Mouse (Mus musculus): ENCODE measurements at regions not wholly inside any gene's neighbourhood (a gene's known extent, or its start where the extent isn't known, plus 50 kb on each side); places are given as distances from the start of the nearest gene placed in this dataset.
A peak's percentile ranks its signal among the peaks of the same experiment; 100 is the strongest.

DNA sequence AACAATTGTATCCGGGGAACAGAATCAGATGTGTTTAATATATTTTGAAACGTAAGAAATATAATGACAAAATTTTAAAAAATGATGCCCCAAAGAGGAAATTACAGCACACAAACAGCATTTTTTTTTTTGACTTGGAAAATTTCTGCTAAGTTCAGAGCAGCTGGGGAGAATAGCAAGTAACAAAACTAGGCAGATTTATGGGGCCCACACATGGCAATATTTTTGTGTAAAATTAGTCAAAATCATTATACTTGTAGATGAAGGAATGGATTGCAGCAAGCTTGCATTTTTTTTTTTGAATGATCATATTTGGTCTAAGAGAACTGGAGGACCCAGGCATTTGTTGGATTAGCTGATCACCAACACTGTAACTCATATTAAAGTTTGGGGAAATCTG, 189.4 kb downstream of the Map2k6 start:
- WGBS: 88% methylated on average over 2 of the region's 2 CpGs
- Histone ChIP-seq H3K36me3 (ENCODE audit: control insufficient read depth, insufficient read depth, low read length) (no peaks in the 10 kb centered on the region), H3K4me1 (ENCODE audit: control insufficient read depth, insufficient read depth, low read length) (no peaks in the 10 kb centered on the region), H3K4me2 (replicated peaks; ENCODE audit: low read depth, low read length) (no peak overlapping the region), H3K4me3 (ENCODE audit: low read length) (no peak overlapping the region), H3K27ac (ENCODE audit: low read depth, low read length) (no peak overlapping the region), H3K9ac (ENCODE audit: low read depth, low read length) (no peak overlapping the region), H3K9me3 (ENCODE audit: control insufficient read depth, low read length) (no peaks in the 10 kb centered on the region), H3K27me3 (ENCODE audit: control insufficient read depth, insufficient read depth, low read length) (no peaks in the 10 kb centered on the region)
- ATAC-seq (ENCODE audit: low FRiP score, low TSS enrichment): no peak

DNA sequence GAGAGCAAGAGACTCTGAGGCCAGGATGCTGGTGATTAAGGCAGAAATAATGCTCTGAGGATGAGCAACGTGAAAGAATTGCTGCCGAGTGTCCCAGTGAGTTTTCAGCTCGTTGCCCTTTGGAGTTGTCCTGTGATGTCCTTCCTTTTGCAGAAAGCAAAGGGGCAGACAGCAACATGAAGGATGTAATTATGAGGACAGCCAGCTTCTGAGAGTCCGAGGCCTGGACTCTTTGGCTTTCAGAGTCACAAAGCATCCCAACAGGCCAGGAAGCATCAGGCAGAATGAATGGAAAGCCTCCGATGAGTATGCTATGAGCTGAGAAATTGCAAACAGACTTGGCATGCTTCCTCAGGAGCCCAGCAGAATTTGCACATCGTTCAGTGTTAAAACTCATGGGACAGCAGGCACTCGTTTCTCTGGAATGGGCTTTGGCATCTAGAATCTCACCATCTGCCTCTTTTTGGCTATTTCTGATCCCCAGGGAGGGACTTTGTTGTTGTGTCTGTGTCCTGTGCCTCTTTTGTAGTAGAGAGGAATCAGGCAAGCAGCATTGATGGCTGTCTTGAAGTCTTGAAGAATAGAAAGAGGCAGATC, 196.4 kb downstream of the Map2k6 start:
- Histone ChIP-seq H3K9ac (ENCODE audit: low read depth, low read length) (no peak overlapping the region), H3K27me3 (ENCODE audit: control insufficient read depth, insufficient read depth, low read length) (no peaks in the 10 kb centered on the region), H3K4me2 (replicated peaks; ENCODE audit: low read depth, low read length) (no peak overlapping the region), H3K4me3 (ENCODE audit: low read length) (no peak overlapping the region), H3K27ac (ENCODE audit: low read depth, low read length) (no peak overlapping the region), H3K36me3 (ENCODE audit: control insufficient read depth, insufficient read depth, low read length) (no peaks in the 10 kb centered on the region), H3K4me1 (ENCODE audit: control insufficient read depth, insufficient read depth, low read length) (no peaks in the 10 kb centered on the region), H3K9me3 (ENCODE audit: control insufficient read depth, low read length) (no peaks in the 10 kb centered on the region)
- WGBS: 79% methylated on average over 7 of the region's 7 CpGs
- no peak for ATAC-seq (ENCODE audit: low FRiP score, low TSS enrichment)

DNA sequence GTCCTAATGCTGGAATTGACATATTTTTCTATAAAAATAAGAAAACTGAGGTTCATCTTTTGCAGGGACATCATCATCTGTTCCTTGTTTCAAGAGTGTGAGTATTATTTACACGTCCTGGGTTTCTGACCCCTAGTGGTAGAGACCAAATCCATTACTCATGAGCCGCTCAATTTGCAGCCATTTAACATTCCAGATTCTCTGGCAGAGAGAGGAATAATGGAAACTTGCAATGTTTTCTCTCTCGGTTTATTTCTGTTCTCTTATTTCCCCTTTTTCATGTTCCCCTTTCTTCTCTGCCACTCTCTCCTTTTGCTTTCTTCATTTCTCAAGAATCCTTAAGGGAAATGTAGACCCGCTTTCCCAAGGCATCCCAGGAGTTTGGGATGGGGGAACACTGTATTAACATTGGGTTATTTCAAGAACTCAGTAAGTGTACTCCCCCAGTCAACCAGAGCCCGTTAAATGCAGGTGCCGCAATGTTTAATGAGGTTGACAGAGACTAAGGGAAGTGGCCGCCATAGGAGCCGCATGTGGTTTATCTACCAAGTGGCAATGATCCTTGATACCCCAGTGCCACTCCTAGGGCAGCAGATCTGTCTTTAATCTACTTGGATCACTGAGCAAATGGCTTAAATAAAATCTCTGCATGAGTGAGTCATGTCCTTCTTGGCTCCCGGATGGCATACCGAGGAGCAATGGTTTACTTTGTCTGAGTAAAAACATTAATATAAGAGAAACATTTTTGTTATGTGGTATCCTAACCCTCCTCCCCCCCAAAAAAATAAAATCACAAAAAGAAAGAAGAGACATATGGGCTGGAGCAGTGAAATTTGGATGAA, 206.3 kb downstream of the Map2k6 start:
- Histone ChIP-seq H3K4me2 (replicated peaks; ENCODE audit: low read depth, low read length) (no peak overlapping the region), H3K4me1 (ENCODE audit: control insufficient read depth, insufficient read depth, low read length) (no peaks in the 10 kb centered on the region), H3K27ac (ENCODE audit: low read depth, low read length) (no peak overlapping the region), H3K9ac (ENCODE audit: low read depth, low read length) (no peak overlapping the region), H3K4me3 (ENCODE audit: low read length) (no peak overlapping the region), H3K27me3 (ENCODE audit: control insufficient read depth, insufficient read depth, low read length) (no peaks in the 10 kb centered on the region), H3K36me3 (ENCODE audit: control insufficient read depth, insufficient read depth, low read length) (no peaks in the 10 kb centered on the region), H3K9me3 (ENCODE audit: control insufficient read depth, low read length) (no peaks in the 10 kb centered on the region)
- no peak for ATAC-seq (ENCODE audit: low FRiP score, low TSS enrichment)
- WGBS: 54% methylated on average over 10 of the region's 10 CpGs

DNA sequence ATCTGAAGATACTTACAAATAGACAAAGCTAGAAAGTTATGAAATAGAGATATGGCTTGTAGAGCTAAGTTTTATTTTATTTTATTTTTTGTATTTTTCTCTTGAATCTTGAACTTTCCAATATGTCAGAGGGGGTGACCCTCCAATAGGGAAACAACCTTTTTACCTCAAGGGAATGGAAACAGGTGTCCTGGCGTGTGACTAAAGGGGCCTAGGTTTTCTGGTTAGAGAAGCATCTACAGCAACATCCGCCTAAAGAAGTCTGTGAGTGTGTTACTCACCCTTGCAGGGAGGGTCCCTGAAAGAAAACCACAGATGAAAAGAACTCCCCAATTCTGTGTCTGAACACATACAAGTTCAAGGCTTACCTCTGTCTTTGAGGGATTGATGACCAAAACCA, 210.4 kb downstream of the Map2k6 start:
- no peaks in the 10 kb centered on the region for H3K36me3 ChIP-seq (ENCODE audit: control insufficient read depth, insufficient read depth, low read length)
- H3K4me1 ChIP-seq (ENCODE audit: control insufficient read depth, insufficient read depth, low read length): no peaks in the 10 kb centered on the region
- ATAC-seq (ENCODE audit: low FRiP score, low TSS enrichment): no peak
- no peak overlapping the region for H3K27ac ChIP-seq (ENCODE audit: low read depth, low read length)
- H3K9me3 ChIP-seq (ENCODE audit: control insufficient read depth, low read length): no peaks in the 10 kb centered on the region
- no peak overlapping the region for H3K4me3 ChIP-seq (ENCODE audit: low read length)
- H3K4me2 ChIP-seq (replicated peaks; ENCODE audit: low read depth, low read length): no peak overlapping the region
- no peaks in the 10 kb centered on the region for H3K27me3 ChIP-seq (ENCODE audit: control insufficient read depth, insufficient read depth, low read length)
- H3K9ac ChIP-seq (ENCODE audit: low read depth, low read length): no peak overlapping the region
- WGBS: 96% methylated on average over 2 of the region's 2 CpGs

DNA sequence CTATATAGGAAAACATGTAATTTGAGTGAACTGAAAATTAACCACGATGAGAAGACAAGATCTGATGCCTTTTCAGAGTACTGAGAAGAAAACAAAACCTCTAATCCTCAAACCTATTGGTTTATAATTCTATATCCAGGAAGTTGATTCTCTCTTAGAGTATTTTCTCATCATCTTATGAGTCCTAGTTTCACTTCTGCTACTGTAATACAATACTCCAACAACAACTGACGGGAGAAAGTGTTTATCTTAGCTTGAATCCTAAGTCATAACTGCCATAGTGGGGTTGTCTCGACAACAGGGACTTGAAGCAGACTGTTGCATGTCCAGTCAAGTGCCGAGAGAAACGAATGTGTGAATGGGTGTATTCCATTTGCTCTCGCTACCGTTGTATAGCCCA, 211.9 kb downstream of the Map2k6 start:
- no peak overlapping the region for H3K27ac ChIP-seq (ENCODE audit: low read depth, low read length)
- no peaks in the 10 kb centered on the region for H3K36me3 ChIP-seq (ENCODE audit: control insufficient read depth, insufficient read depth, low read length)
- H3K9me3 ChIP-seq (ENCODE audit: control insufficient read depth, low read length): no peaks in the 10 kb centered on the region
- H3K4me2 ChIP-seq (replicated peaks; ENCODE audit: low read depth, low read length): no peak overlapping the region
- no peak for ATAC-seq (ENCODE audit: low FRiP score, low TSS enrichment)
- no peaks in the 10 kb centered on the region for H3K4me1 ChIP-seq (ENCODE audit: control insufficient read depth, insufficient read depth, low read length)
- 71% methylated on average over 7 of the region's 7 CpGs for WGBS
- no peak overlapping the region for H3K9ac ChIP-seq (ENCODE audit: low read depth, low read length)
- no peak overlapping the region for H3K4me3 ChIP-seq (ENCODE audit: low read length)
- H3K27me3 ChIP-seq (ENCODE audit: control insufficient read depth, insufficient read depth, low read length): no peaks in the 10 kb centered on the region

DNA sequence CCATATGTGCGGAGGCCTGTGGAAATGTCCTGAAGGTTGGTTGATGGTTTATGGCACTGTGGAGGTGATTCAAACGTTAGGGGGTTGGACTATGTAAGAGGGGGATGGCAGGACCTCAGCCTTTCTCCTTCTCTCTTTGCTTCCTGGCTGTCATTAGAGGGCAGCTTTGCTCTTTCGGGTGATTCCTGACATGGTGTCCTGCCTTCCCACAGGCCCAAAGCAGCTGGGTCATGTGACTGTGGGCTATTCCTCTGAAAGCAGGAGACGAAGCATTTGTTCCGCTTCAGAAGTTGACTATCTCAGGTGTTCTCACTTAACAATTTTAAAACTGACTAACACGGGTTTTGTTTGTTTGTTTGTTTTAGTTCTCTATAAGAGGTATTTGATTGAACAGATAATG, 233.1 kb downstream of the Map2k6 start:
- Histone ChIP-seq H3K9me3 (ENCODE audit: control insufficient read depth, low read length) (no peaks in the 10 kb centered on the region), H3K36me3 (ENCODE audit: control insufficient read depth, insufficient read depth, low read length) (no peaks in the 10 kb centered on the region), H3K27me3 (ENCODE audit: control insufficient read depth, insufficient read depth, low read length) (no peaks in the 10 kb centered on the region), H3K27ac (ENCODE audit: low read depth, low read length) (no peak overlapping the region), H3K9ac (ENCODE audit: low read depth, low read length) (no peak overlapping the region), H3K4me2 (replicated peaks; ENCODE audit: low read depth, low read length) (no peak overlapping the region), H3K4me3 (ENCODE audit: low read length) (no peak overlapping the region), H3K4me1 (ENCODE audit: control insufficient read depth, insufficient read depth, low read length) (no peaks in the 10 kb centered on the region)
- ATAC-seq (ENCODE audit: low FRiP score, low TSS enrichment): no peak
- 66% methylated on average over 6 of the region's 6 CpGs for WGBS

DNA sequence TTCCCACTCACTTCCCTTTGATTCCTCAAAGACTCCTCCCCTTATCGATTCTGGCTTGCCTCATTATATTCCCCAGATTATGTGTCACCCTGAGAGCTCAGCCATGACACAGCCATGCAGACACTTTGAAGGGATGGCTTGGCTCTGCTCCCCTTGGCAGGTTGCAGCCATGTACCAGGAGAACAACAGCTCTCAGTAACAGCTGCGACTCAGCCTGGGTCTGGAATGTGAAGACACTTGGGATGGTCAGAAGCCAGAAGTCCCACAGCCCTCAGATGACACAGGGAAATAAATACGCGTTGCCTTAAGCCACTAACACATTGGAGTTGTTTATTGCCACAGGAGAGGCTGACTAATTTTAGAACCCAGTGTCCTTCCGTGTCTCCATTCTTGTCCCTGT, 234.4 kb downstream of the Map2k6 start:
- Histone ChIP-seq H3K27me3 (ENCODE audit: control insufficient read depth, insufficient read depth, low read length) (no peaks in the 10 kb centered on the region), H3K27ac (ENCODE audit: low read depth, low read length) (no peak overlapping the region), H3K4me3 (ENCODE audit: low read length) (no peak overlapping the region), H3K4me2 (replicated peaks; ENCODE audit: low read depth, low read length) (no peak overlapping the region), H3K9ac (ENCODE audit: low read depth, low read length) (no peak overlapping the region), H3K9me3 (ENCODE audit: control insufficient read depth, low read length) (no peaks in the 10 kb centered on the region), H3K36me3 (ENCODE audit: control insufficient read depth, insufficient read depth, low read length) (no peaks in the 10 kb centered on the region), H3K4me1 (ENCODE audit: control insufficient read depth, insufficient read depth, low read length) (no peaks in the 10 kb centered on the region)
- 76% methylated on average over 5 of the region's 5 CpGs for WGBS
- ATAC-seq (ENCODE audit: low FRiP score, low TSS enrichment): no peak

DNA sequence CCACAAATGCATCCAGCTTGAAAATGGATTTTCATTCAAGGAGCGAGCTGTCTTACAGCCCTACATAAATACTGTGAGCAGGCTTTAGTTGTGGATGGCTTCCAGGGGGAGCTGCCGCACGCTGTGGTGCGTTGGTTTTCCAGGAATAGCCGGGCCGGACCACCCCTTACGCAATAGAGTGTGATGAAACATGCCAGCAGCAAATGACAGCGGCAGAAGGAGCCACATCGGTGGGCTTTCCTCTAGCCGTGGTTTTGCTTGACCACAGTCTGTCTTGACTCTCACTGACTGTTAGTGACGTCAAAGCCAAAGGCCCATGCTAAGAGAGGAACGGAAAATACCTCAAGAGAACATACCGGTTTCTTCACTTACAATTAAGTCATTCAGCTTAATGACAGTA, 243.6 kb downstream of the Map2k6 start:
- no peak overlapping the region for H3K4me3 ChIP-seq (ENCODE audit: low read length)
- H3K9me3 ChIP-seq (ENCODE audit: control insufficient read depth, low read length): no peaks in the 10 kb centered on the region
- H3K9ac ChIP-seq (ENCODE audit: low read depth, low read length): no peak overlapping the region
- H3K36me3 ChIP-seq (ENCODE audit: control insufficient read depth, insufficient read depth, low read length): no peaks in the 10 kb centered on the region
- no peak for ATAC-seq (ENCODE audit: low FRiP score, low TSS enrichment)
- no peak overlapping the region for H3K27ac ChIP-seq (ENCODE audit: low read depth, low read length)
- no peak overlapping the region for H3K4me2 ChIP-seq (replicated peaks; ENCODE audit: low read depth, low read length)
- WGBS: 69% methylated on average over 13 of the region's 13 CpGs
- no peaks in the 10 kb centered on the region for H3K4me1 ChIP-seq (ENCODE audit: control insufficient read depth, insufficient read depth, low read length)
- no peaks in the 10 kb centered on the region for H3K27me3 ChIP-seq (ENCODE audit: control insufficient read depth, insufficient read depth, low read length)

DNA sequence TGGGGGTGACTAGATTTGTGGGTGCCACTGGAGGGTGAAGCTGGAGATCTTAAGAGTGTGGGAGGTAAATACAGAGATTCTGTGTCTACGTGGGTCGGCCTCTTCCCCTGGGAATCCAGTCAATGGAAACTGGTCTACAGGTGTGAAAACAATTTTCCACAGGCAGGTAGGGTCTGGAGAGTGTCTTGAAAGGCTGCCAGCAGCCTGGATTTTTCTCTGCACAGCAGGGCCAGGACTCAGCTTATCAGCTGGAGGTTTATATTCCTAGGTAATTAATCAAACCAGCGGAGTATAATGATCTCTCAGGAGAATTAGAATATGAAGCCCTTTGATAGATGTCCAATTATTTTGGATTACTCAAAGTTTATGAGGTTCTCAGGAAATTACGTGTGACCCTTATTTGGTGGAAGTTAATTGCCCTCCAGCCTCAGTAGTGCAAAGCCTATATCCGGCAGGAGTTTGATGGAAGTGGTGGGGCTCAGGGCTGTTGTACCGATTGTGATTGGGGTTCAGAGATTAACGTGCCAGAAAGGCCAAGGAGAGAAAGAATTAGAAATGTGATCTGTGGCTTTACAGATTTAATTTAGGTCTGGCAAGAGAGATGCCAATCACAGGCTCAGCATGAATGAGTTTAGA, 250.8 kb downstream of the Map2k6 start:
- ATAC-seq (ENCODE audit: low FRiP score, low TSS enrichment): peak; percentile 52; the same call in 1 of the 2 replicates
- no peaks in the 10 kb centered on the region for H3K27me3 ChIP-seq (ENCODE audit: control insufficient read depth, insufficient read depth, low read length)
- no peaks in the 10 kb centered on the region for H3K4me1 ChIP-seq (ENCODE audit: control insufficient read depth, insufficient read depth, low read length)
- no peak overlapping the region for H3K9ac ChIP-seq (ENCODE audit: low read depth, low read length)
- no peak overlapping the region for H3K4me2 ChIP-seq (replicated peaks; ENCODE audit: low read depth, low read length)
- WGBS: 21% methylated on average over 7 of the region's 7 CpGs
- H3K27ac ChIP-seq (ENCODE audit: low read depth, low read length): no peak overlapping the region
- H3K36me3 ChIP-seq (ENCODE audit: control insufficient read depth, insufficient read depth, low read length): no peaks in the 10 kb centered on the region
- H3K9me3 ChIP-seq (ENCODE audit: control insufficient read depth, low read length): no peaks in the 10 kb centered on the region
- no peak overlapping the region for H3K4me3 ChIP-seq (ENCODE audit: low read length)
